In genomic region chr9:40376711-40377410, GRCm38 (mm10) we compare ENCODE assay signal across 9 mouse cellular contexts.
DNase-seq lines count a peak whose midpoint lies in the region; ATAC-seq and TF ChIP-seq lines count a peak whose summit lies in the region.
"Had no signal": no experiment of that assay in that cellular context is flagged by ENCODE, and none has a peak within 500 bp of the region (broad histone marks: within the 10 kb centered on the region; RNA-seq: fewer than 3 reads in every experiment).

No protein-coding gene starts in this region.

- DNase-seq in heart, adult 8-10 months (ENCODE audit: low spot score), result no peak
- DNase-seq in cerebellum, postnatal 25 days, result peak; percentile 57 to 64
- no peak for DNase-seq in embryo, embryonic 10 days (ENCODE audit: low spot score)
- no peak for DNase-seq in thymus, adult 2 months
- DNase-seq in B cell, adult 2 months, result no peak

- H3K27ac ChIP-seq in heart, embryonic 13.5 days (replicated peaks), result no peak overlapping the region
- H3K27ac ChIP-seq in hindbrain, embryonic 13.5 days, result no peak overlapping the region
- no peak overlapping the region for H3K27ac ChIP-seq in midbrain, embryonic 12.5 days (replicated peaks)
- H3K27ac ChIP-seq in thymus, adult 2 months (ENCODE audit: control insufficient read depth, insufficient read depth, low read length), result no peak overlapping the region

- no peak overlapping the region for H3K4me3 ChIP-seq in heart, embryonic 13.5 days
- H3K4me3 ChIP-seq in hindbrain, embryonic 13.5 days, result peak overlapping the region; percentile 41; the same call in 1 of the 2 replicates
- H3K4me3 ChIP-seq in midbrain, embryonic 12.5 days, result peak overlapping the region; percentile 38
- no peak overlapping the region for H3K4me3 ChIP-seq in thymus, adult 2 months (ENCODE audit: control insufficient read depth, insufficient read depth, low read length)

- no peaks in the 10 kb centered on the region for H3K9me3 ChIP-seq in heart, embryonic 13.5 days
- no peaks in the 10 kb centered on the region for H3K9me3 ChIP-seq in hindbrain, embryonic 13.5 days
- H3K9me3 ChIP-seq in midbrain, embryonic 12.5 days, result no peaks in the 10 kb centered on the region

- no peak for TF ChIP-seq CTCF in thymus, adult 2 months (IDR thresholded peaks at IDR 0.05; ENCODE audit: borderline replicate concordance, control insufficient read depth, extremely low read depth, insufficient read depth, low read length, poor library complexity)

- TF ChIP-seq POLR2A in thymus, adult 2 months (IDR thresholded peaks at IDR 0.05; ENCODE audit: control insufficient read depth, extremely low read depth, insufficient read depth, low read length, poor library complexity), result no peak

- 57% methylated on average over 9 of the region's 9 CpGs for WGBS in heart, embryonic 13.5 days
- WGBS in hindbrain, embryonic 13.5 days, result 63% methylated on average over 9 of the region's 9 CpGs
- 50% methylated on average over 9 of the region's 9 CpGs for WGBS in midbrain, embryonic 12.5 days
- WGBS in thymus, adult 2 months, result 96% methylated on average over 9 of the region's 9 CpGs

- peak overlapping the region; percentile 54; the same call in 1 of the 2 replicates for H3K9ac ChIP-seq in heart, embryonic 13.5 days
- peak overlapping the region; percentile 74 for H3K9ac ChIP-seq in hindbrain, embryonic 13.5 days
- H3K9ac ChIP-seq in midbrain, embryonic 12.5 days (replicated peaks), result peak overlapping the region; percentile 54; the same call in 1 of the 2 replicates

- H3K4me2 ChIP-seq in heart, embryonic 13.5 days, result peak overlapping the region; percentile 60
- peak overlapping the region; percentile 58 for H3K4me2 ChIP-seq in hindbrain, embryonic 13.5 days
- H3K4me2 ChIP-seq in midbrain, embryonic 12.5 days (replicated peaks), result peak overlapping the region; percentile 53

- peaks cover 39% of the 10 kb centered on the region for H3K4me1 ChIP-seq in heart, embryonic 13.5 days
- H3K4me1 ChIP-seq in hindbrain, embryonic 13.5 days (replicated peaks), result peaks cover 36% of the 10 kb centered on the region
- peaks cover 28% of the 10 kb centered on the region for H3K4me1 ChIP-seq in midbrain, embryonic 12.5 days
- H3K4me1 ChIP-seq in thymus, adult 2 months (replicated peaks; ENCODE audit: control insufficient read depth, insufficient read depth, low read length), result no peaks in the 10 kb centered on the region

- no peaks in the 10 kb centered on the region for H3K36me3 ChIP-seq in heart, embryonic 13.5 days
- H3K36me3 ChIP-seq in hindbrain, embryonic 13.5 days, result no peaks in the 10 kb centered on the region
- H3K36me3 ChIP-seq in midbrain, embryonic 12.5 days, result no peaks in the 10 kb centered on the region
- H3K36me3 ChIP-seq in thymus, adult 2 months (ENCODE audit: control insufficient read depth, insufficient read depth, low read length), result no peaks in the 10 kb centered on the region

- H3K27me3 ChIP-seq in heart, embryonic 13.5 days (replicated peaks), result peaks cover 7% of the 10 kb centered on the region; the same call in 1 of the 2 replicates
- H3K27me3 ChIP-seq in hindbrain, embryonic 13.5 days, result no peaks in the 10 kb centered on the region
- H3K27me3 ChIP-seq in midbrain, embryonic 12.5 days, result peaks cover 3% of the 10 kb centered on the region; the same call in 1 of the 2 replicates
- no peaks in the 10 kb centered on the region for H3K27me3 ChIP-seq in thymus, adult 2 months (ENCODE audit: control insufficient read depth, insufficient read depth, low read length)
- H3K27me3 ChIP-seq: CH12.LX had no signal

- no peak for ATAC-seq in heart, embryonic 13.5 days (ENCODE audit: extremely low read depth, insufficient number of reproducible peaks, low FRiP score, low TSS enrichment)
- ATAC-seq in hindbrain, embryonic 13.5 days (ENCODE audit: low FRiP score), result peak; percentile 9; the same call in 1 of the 2 replicates
- ATAC-seq in midbrain, embryonic 12.5 days (ENCODE audit: low FRiP score, low read depth), result 0 out of 2 replicates have a peak, but pooled peaks have one; percentile 17

Comparison
In these comparisons a context has a peak if more than half of its experiments do, and no peak if none do; other contexts are left out.
1. H3K4me3 ChIP-seq: peak in hindbrain, embryonic 13.5 days (single experiment) and midbrain, embryonic 12.5 days (single experiment); none in heart, embryonic 13.5 days (single experiment) and thymus, adult 2 months (single experiment).
2. DNase-seq: peak in cerebellum, postnatal 25 days (2 of 2); none in heart, adult 8-10 months (single experiment), embryo, embryonic 10 days (single experiment), thymus, adult 2 months (single experiment) and B cell, adult 2 months (0 of 2).
3. Peak in every context shown above with its lines, with median percentiles within 50 percentile points of each other: H3K4me2 ChIP-seq and H3K9ac ChIP-seq.